Mouse (Mus musculus): ENCODE data around the gene Rnf225. TPM values are rescaled to one million over a fixed set of nuclear protein-coding genes. Genes with fewer than 3 reads are reported as not detected.
"Not testable (repeated sequence)": the region's sequence is repeated elsewhere in the genome, so short reads cannot be mapped to it uniquely, and the experiment has no call there.

Rnf225 gene
- total RNA-seq, 2 experiments from 2014 or later: 1.1 to 1.2 TPM

GRCm38 (mm10) chr7:12933615-12934140 is 6.5 kb downstream of the Rnf225 start:
- no peak overlapping the region for H3K4me3 ChIP-seq
- no peak for TF ChIP-seq CTCF (IDR thresholded peaks at IDR 0.05)
- no peak overlapping the region for H3K27ac ChIP-seq
- intact Hi-C loops (cut with DNase I): no loop called here
- no peak for DNase-seq (ENCODE audit: extremely low spot score in 1 of 2, low spot score in 2 of 2)

- TF ChIP-seq CTCF (IDR thresholded peaks at IDR 0.05): no peak
- H3K4me3 ChIP-seq: no peak overlapping the region
- no peak for DNase-seq (ENCODE audit: extremely low spot score in 1 of 2, low spot score in 2 of 2)
- H3K27ac ChIP-seq: no peak overlapping the region
- intact Hi-C loops (cut with DNase I): no loop called here
These were observed 7.6 kb downstream of the Rnf225 start for GRCm38 (mm10) chr7:12934808-12935207.

GRCm38 (mm10) chr7:12937254-12937803 is 10.1 kb downstream of the Rnf225 start:
- H3K4me3 ChIP-seq; H3K27ac ChIP-seq; DNase-seq (ENCODE audit: extremely low spot score in 1 of 2, low spot score in 2 of 2); intact Hi-C loops (cut with DNase I): not testable (repeated sequence)

GRCm38 (mm10) chr7:12940599-12940998 is 13.4 kb downstream of the Rnf225 start:
- TF ChIP-seq CTCF (IDR thresholded peaks at IDR 0.05): no peak
- intact Hi-C loops (cut with DNase I): no loop called here
- no peak for DNase-seq (ENCODE audit: extremely low spot score in 1 of 2, low spot score in 2 of 2)
- Histone ChIP-seq H3K4me3 (no peak overlapping the region), H3K27ac (no peak overlapping the region)

- intact Hi-C loops (cut with DNase I): no loop called here
- no peak overlapping the region for H3K27ac ChIP-seq
- DNase-seq (ENCODE audit: extremely low spot score in 1 of 2, low spot score in 2 of 2): no peak
These were observed 16.3 kb downstream of the Rnf225 start for GRCm38 (mm10) chr7:12943488-12943887.

GRCm38 (mm10) chr7:12949032-12949871 is 22.0 kb downstream of the Rnf225 start:
- peak; percentile 93 to 95 for DNase-seq (ENCODE audit: extremely low spot score in 1 of 2, low spot score in 2 of 2)
- TF ChIP-seq CTCF (IDR thresholded peaks at IDR 0.05): no peak; the same call in 1 of the 2 replicates
- Histone ChIP-seq H3K27ac (peak overlapping the region; percentile 77), H3K4me3 (peak overlapping the region; percentile 78)
- intact Hi-C loops (cut with DNase I): loop anchor here (2.0 kb wide), 2 partner anchors 16 to 68 kb away; partner anchors contain the start of genes Zfp128 and Zfp324

More at GRCm38 (mm10) chr7:12943488-12943887, 16.3 kb downstream of the Rnf225 start:
- TF ChIP-seq CTCF (IDR thresholded peaks at IDR 0.05): peak; percentile 33
- H3K4me3 ChIP-seq: no peak overlapping the region

- H3K27ac ChIP-seq: peak overlapping the region; percentile 44
- no peak for DNase-seq (ENCODE audit: extremely low spot score in 1 of 2, low spot score in 2 of 2)
- intact Hi-C loops (cut with DNase I): loop anchor here (2.0 kb wide), 2 partner anchors 15 to 69 kb away; partner anchors contain the start of genes Zfp128 and Zfp324
- peak overlapping the region; percentile 78 for H3K4me3 ChIP-seq
- TF ChIP-seq CTCF (IDR thresholded peaks at IDR 0.05): no peak
These were observed 22.6 kb downstream of the Rnf225 start for GRCm38 (mm10) chr7:12949872-12950229.

- intact Hi-C loops (cut with DNase I): no loop called here
These were observed 27.7 kb downstream of the Rnf225 start for GRCm38 (mm10) chr7:12954896-12955295.

GRCm38 (mm10) chr7:12957511-12957910 is 30.3 kb downstream of the Rnf225 start:
- DNase-seq (ENCODE audit: extremely low spot score in 1 of 2, low spot score in 2 of 2): no peak
- Histone ChIP-seq H3K4me3 (no peak overlapping the region), H3K27ac (no peak overlapping the region)
- intact Hi-C loops (cut with DNase I): no loop called here
- no peak for TF ChIP-seq CTCF (IDR thresholded peaks at IDR 0.05)

More at GRCm38 (mm10) chr7:12954896-12955295, 27.7 kb downstream of the Rnf225 start:
- peak; percentile 7; the same call in 1 of the 2 replicates for TF ChIP-seq CTCF (IDR thresholded peaks at IDR 0.05)
- no peak overlapping the region for H3K4me3 ChIP-seq
- DNase-seq (ENCODE audit: extremely low spot score in 1 of 2, low spot score in 2 of 2): no peak
- H3K27ac ChIP-seq: no peak overlapping the region

GRCm38 (mm10) chr7:12958948-12959347 is 31.7 kb downstream of the Rnf225 start:
- no peak for TF ChIP-seq CTCF (IDR thresholded peaks at IDR 0.05)
- H3K27ac ChIP-seq: no peak overlapping the region
- no peak for DNase-seq (ENCODE audit: extremely low spot score in 1 of 2, low spot score in 2 of 2)
- intact Hi-C loops (cut with DNase I): no loop called here
- H3K4me3 ChIP-seq: no peak overlapping the region

- no peak for DNase-seq (ENCODE audit: extremely low spot score in 1 of 2, low spot score in 2 of 2)
- Histone ChIP-seq H3K4me3 (no peak overlapping the region), H3K27ac (no peak overlapping the region)
- no peak for TF ChIP-seq CTCF (IDR thresholded peaks at IDR 0.05)
- intact Hi-C loops (cut with DNase I): no loop called here
These were observed 32.5 kb downstream of the Rnf225 start for GRCm38 (mm10) chr7:12959718-12960117.

- no peak for TF ChIP-seq CTCF (IDR thresholded peaks at IDR 0.05)
- intact Hi-C loops (cut with DNase I): no loop called here
- H3K4me3 ChIP-seq: peak overlapping the region; percentile 50
- H3K27ac ChIP-seq: peak overlapping the region; percentile 80
- DNase-seq (ENCODE audit: extremely low spot score in 1 of 2, low spot score in 2 of 2): peak; percentile 38 to 52
These were observed 34.4 kb downstream of the Rnf225 start for GRCm38 (mm10) chr7:12961511-12962141.

All from left cerebral cortex, adult 2 months (tissue).